Mouse (Mus musculus) kidney, adult 2 months (tissue): Measurements from ENCODE around the gene Vti1a.

Source experiments
- CTCF ChIP-seq: fragments of 200-500 bp; conservative IDR thresholded peaks from 2 replicates; pipeline ENCODE4 v1.5.1; 2011; ENCODE audit warnings: low read depth, mild to moderate bottlenecking, control low read depth, low read length, moderate library complexity, mixed read lengths; ENCODE audit not compliant: insufficient read depth, insufficient read length
- POLR2A ChIP-seq: fragments of 200-500 bp; IDR thresholded peaks from one replicate; pipeline ENCODE4 v1.6.1; 2011; ENCODE audit warnings: low read depth, low read length, control low read depth

GRCm38 (mm10) chr19:55622821-55623220 is 306.7 kb downstream of the Vti1a start:
- no peak for TF ChIP-seq CTCF
- TF ChIP-seq POLR2A, result no peak
